Mouse (Mus musculus) intestine, embryonic 16.5 days (tissue): ENCODE measurements around the gene Rtn4r. TPM values are rescaled to one million over a fixed set of nuclear protein-coding genes. Genes with fewer than 3 reads are reported as not detected.

Experiments
- ATAC-seq: fragments of 200-750 bp; cut with Nextera tagmentation; 2 replicates; pipeline ENCODE4 v1.8.0; 2017; ENCODE audit warnings: moderate TSS enrichment, moderate library complexity
- H3K27ac ChIP-seq: fragments of 300-500 bp; sonication (generic); 2 replicates; pipeline ENCODE4 v1.5.1; 2014; ENCODE audit warnings: mild to moderate bottlenecking, low read length
- H3K27me3 ChIP-seq: fragments of 300-500 bp; sonication (generic); replicated peaks from 2 replicates; pipeline ENCODE4 v1.6.1; 2014; ENCODE audit warnings: low read length, control low read depth, mixed read lengths; ENCODE audit not compliant: control insufficient read depth, insufficient read depth
- H3K36me3 ChIP-seq: fragments of 300-500 bp; sonication (generic); 2 replicates; pipeline ENCODE4 v1.6.1; 2014; ENCODE audit warnings: low read length, control low read depth; ENCODE audit not compliant: control insufficient read depth, insufficient read depth
- H3K4me1 ChIP-seq: fragments of 300-500 bp; sonication (generic); 2 replicates; pipeline ENCODE4 v1.6.1; 2014; ENCODE audit warnings: low read length, control low read depth, mixed read lengths; ENCODE audit not compliant: control insufficient read depth, insufficient read depth
- H3K4me2 ChIP-seq: fragments of 300-500 bp; sonication (generic); 2 replicates; pipeline ENCODE4 v1.6.1; 2014; ENCODE audit warnings: low read depth, low read length, control low read depth
- H3K4me3 ChIP-seq: fragments of 300-500 bp; sonication (generic); 2 replicates; pipeline ENCODE4 v1.5.1; 2014; ENCODE audit warnings: mild to moderate bottlenecking, low read length
- H3K9ac ChIP-seq: fragments of 300-500 bp; sonication (generic); 2 replicates; pipeline ENCODE4 v1.6.1; 2014; ENCODE audit warnings: low read depth, low read length
- H3K9me3 ChIP-seq: fragments of 300-500 bp; sonication (generic); 2 replicates; pipeline ENCODE4 v1.6.1; 2016; ENCODE audit warnings: low read length, control low read depth; ENCODE audit not compliant: control insufficient read depth
- WGBS: fragments of 180-500 bp; shearing (Covaris S2); extraction: QIAGEN DNeasy Blood & Tissue Kit; methylation state at CpG from one replicate; pipeline ENCODE4 v1.1.7; 2014; 5-methylcytosine and 5-hydroxymethylcytosine counted together
- polyA plus RNA-seq: library from polyadenylated mRNA; unstranded; fragments of >200 nt; fragmentation: Nextera tagmentation; extraction: Ambion mirVana; gene quantifications from 2 replicates; pipeline ENCODE4 v1.2.1, GENCODE M21; 2015

Gene Rtn4r
- polyA plus RNA-seq, 1 experiment from 2014 or later: 0.73 TPM

GRCm38 (mm10) chr16:18176758-18177157 lies 49.3 kb downstream of the Rtn4r start:
- Histone ChIP-seq H3K9ac (no peak overlapping the region), H3K27me3 (no peaks in the 10 kb centered on the region), H3K4me2 (no peak overlapping the region), H3K4me3 (no peak overlapping the region), H3K9me3 (no peaks in the 10 kb centered on the region), H3K4me1 (peaks cover 19% of the 10 kb centered on the region), H3K36me3 (no peaks in the 10 kb centered on the region), H3K27ac (no peak overlapping the region)
- ATAC-seq: no peak
- 69% methylated on average over 4 of the region's 4 CpGs for WGBS

- peaks cover 26% of the 10 kb centered on the region for H3K4me1 ChIP-seq
- no peak overlapping the region for H3K27ac ChIP-seq
- no peaks in the 10 kb centered on the region for H3K9me3 ChIP-seq
- H3K36me3 ChIP-seq: no peaks in the 10 kb centered on the region
- H3K27me3 ChIP-seq: no peaks in the 10 kb centered on the region
- ATAC-seq: no peak
- no peak overlapping the region for H3K4me2 ChIP-seq
- no peak overlapping the region for H3K9ac ChIP-seq
- WGBS: 35% methylated on average over 2 of the region's 2 CpGs
- H3K4me3 ChIP-seq: no peak overlapping the region
These were observed 52.1 kb downstream of the Rtn4r start for GRCm38 (mm10) chr16:18179591-18179990.

GRCm38 (mm10) chr16:18181398-18181797 lies 54.0 kb downstream of the Rtn4r start:
- Histone ChIP-seq H3K27me3 (no peaks in the 10 kb centered on the region), H3K4me3 (no peak overlapping the region), H3K9ac (no peak overlapping the region), H3K9me3 (no peaks in the 10 kb centered on the region), H3K27ac (no peak overlapping the region), H3K4me1 (peaks cover 29% of the 10 kb centered on the region), H3K36me3 (no peaks in the 10 kb centered on the region), H3K4me2 (no peak overlapping the region)
- WGBS: 34% methylated on average over 10 of the region's 10 CpGs
- ATAC-seq: no peak

- no peak for ATAC-seq
- WGBS: 84% methylated on average over 8 of the region's 8 CpGs
- H3K36me3 ChIP-seq: no peaks in the 10 kb centered on the region
- no peaks in the 10 kb centered on the region for H3K9me3 ChIP-seq
- H3K9ac ChIP-seq: no peak overlapping the region
- H3K4me3 ChIP-seq: no peak overlapping the region
- peaks cover 38% of the 10 kb centered on the region for H3K4me1 ChIP-seq
- no peak overlapping the region for H3K27ac ChIP-seq
- no peaks in the 10 kb centered on the region for H3K27me3 ChIP-seq
- H3K4me2 ChIP-seq: no peak overlapping the region
These were observed 55.3 kb downstream of the Rtn4r start for GRCm38 (mm10) chr16:18182766-18183165.

- ATAC-seq: peak; percentile 77
- H3K27me3 ChIP-seq: no peaks in the 10 kb centered on the region
- H3K36me3 ChIP-seq: no peaks in the 10 kb centered on the region
- no peak overlapping the region for H3K9ac ChIP-seq
- 28% methylated on average over 8 of the region's 8 CpGs for WGBS
- H3K4me1 ChIP-seq: peaks cover 29% of the 10 kb centered on the region
- H3K27ac ChIP-seq: no peak overlapping the region
- no peaks in the 10 kb centered on the region for H3K9me3 ChIP-seq
- H3K4me2 ChIP-seq: no peak overlapping the region
- no peak overlapping the region for H3K4me3 ChIP-seq
These were observed 58.4 kb downstream of the Rtn4r start for GRCm38 (mm10) chr16:18185715-18186449.

- no peak overlapping the region for H3K9ac ChIP-seq
- no peaks in the 10 kb centered on the region for H3K36me3 ChIP-seq
- H3K4me1 ChIP-seq: peaks cover 26% of the 10 kb centered on the region
- H3K27ac ChIP-seq: 0 out of 2 replicates have a peak overlapping the region, but pooled peaks have one; percentile 10
- no peaks in the 10 kb centered on the region for H3K27me3 ChIP-seq
- no peak overlapping the region for H3K4me3 ChIP-seq
- H3K9me3 ChIP-seq: no peaks in the 10 kb centered on the region
- 57% methylated on average over 4 of the region's 4 CpGs for WGBS
- no peak overlapping the region for H3K4me2 ChIP-seq
- ATAC-seq: no peak
These were observed 59.4 kb downstream of the Rtn4r start for GRCm38 (mm10) chr16:18186798-18187197.

GRCm38 (mm10) chr16:18187221-18187620 lies 59.8 kb downstream of the Rtn4r start:
- H3K27me3 ChIP-seq: no peaks in the 10 kb centered on the region
- H3K4me2 ChIP-seq: no peak overlapping the region
- ATAC-seq: no peak
- no peaks in the 10 kb centered on the region for H3K36me3 ChIP-seq
- no peak overlapping the region for H3K9ac ChIP-seq
- H3K27ac ChIP-seq: no peak overlapping the region
- H3K9me3 ChIP-seq: no peaks in the 10 kb centered on the region
- 57% methylated on average over 3 of the region's 3 CpGs for WGBS
- peaks cover 26% of the 10 kb centered on the region for H3K4me1 ChIP-seq
- H3K4me3 ChIP-seq: no peak overlapping the region

- WGBS: 73% methylated on average over 2 of the region's 2 CpGs
- no peak for ATAC-seq
- H3K9me3 ChIP-seq: no peaks in the 10 kb centered on the region
- no peaks in the 10 kb centered on the region for H3K27me3 ChIP-seq
- H3K4me1 ChIP-seq: peaks cover 27% of the 10 kb centered on the region
- no peak overlapping the region for H3K27ac ChIP-seq
- no peaks in the 10 kb centered on the region for H3K36me3 ChIP-seq
- no peak overlapping the region for H3K4me3 ChIP-seq
- no peak overlapping the region for H3K9ac ChIP-seq
- no peak overlapping the region for H3K4me2 ChIP-seq
These were observed 63.6 kb downstream of the Rtn4r start for GRCm38 (mm10) chr16:18191006-18191405.

GRCm38 (mm10) chr16:18194208-18194985 lies 67.0 kb downstream of the Rtn4r start:
- WGBS: 53% methylated on average over 15 of the region's 15 CpGs
- peak overlapping the region; percentile 70 for H3K27ac ChIP-seq
- peaks cover 15% of the 10 kb centered on the region for H3K4me1 ChIP-seq
- no peak overlapping the region for H3K4me2 ChIP-seq
- no peak overlapping the region for H3K4me3 ChIP-seq
- ATAC-seq: peak; percentile 10; the same call in 1 of the 2 replicates
- H3K9me3 ChIP-seq: no peaks in the 10 kb centered on the region
- peak overlapping the region; percentile 46; the same call in 1 of the 2 replicates for H3K9ac ChIP-seq
- H3K27me3 ChIP-seq: no peaks in the 10 kb centered on the region
- H3K36me3 ChIP-seq: no peaks in the 10 kb centered on the region
